14 mouse cellular contexts compared by ENCODE assay signal in genomic region chr1:138174705-138175492, GRCm38 (mm10). TPM values are rescaled to one million over a fixed set of nuclear protein-coding genes. Genes with fewer than 3 reads are reported as not detected.
A peak's percentile ranks its signal among the peaks of the same experiment; 100 is the strongest.
DNase-seq lines count a peak whose midpoint lies in the region; ATAC-seq and TF ChIP-seq lines count a peak whose summit lies in the region.
"Had no signal": no experiment of that assay in that cellular context is flagged by ENCODE, and none has a peak within 500 bp of the region (broad histone marks: within the 10 kb centered on the region; RNA-seq: fewer than 3 reads in every experiment).

No protein-coding gene starts in this region.

- no peaks in the 10 kb centered on the region for H3K36me3 ChIP-seq in lung, postnatal 0 days (ENCODE audit: insufficient read depth, low read length)
- H3K36me3 ChIP-seq in MEL (ENCODE audit: control insufficient read depth in 1 of 2, insufficient read depth in 2 of 2, low read length in 2 of 2) = peaks cover 0 to 11% of the 10 kb centered on the region in 2 experiments; a peak in 2 of 4 replicates
- H3K36me3 ChIP-seq in forebrain, embryonic 14.5 days (ENCODE audit: control insufficient read depth, insufficient read depth, low read length) = no peaks in the 10 kb centered on the region
- H3K36me3 ChIP-seq: G1E; hindbrain, embryonic 10.5 days had no signal

- H3K27me3 ChIP-seq in lung, postnatal 0 days (replicated peaks; ENCODE audit: insufficient read depth, low read length) = no peaks in the 10 kb centered on the region
- H3K27me3 ChIP-seq in MEL (ENCODE audit: control insufficient read depth in 1 of 2, insufficient read depth in 2 of 2, low read length in 2 of 2) = no peaks in the 10 kb centered on the region
- no peaks in the 10 kb centered on the region for H3K27me3 ChIP-seq in forebrain, embryonic 14.5 days (replicated peaks; ENCODE audit: control insufficient read depth, insufficient read depth, low read length)

- WGBS in lung, postnatal 0 days = 74% methylated on average over 9 of the region's 9 CpGs
- WGBS in forebrain, embryonic 14.5 days = 85% methylated on average over 9 of the region's 9 CpGs

- no peaks in the 10 kb centered on the region for H3K4me1 ChIP-seq in lung, postnatal 0 days (ENCODE audit: insufficient read depth, low read depth, low read length)
- H3K4me1 ChIP-seq in MEL (ENCODE audit: control insufficient read depth in 1 of 2, insufficient read depth in 2 of 2, low read length in 2 of 2) = peaks cover 5 to 7% of the 10 kb centered on the region in 2 experiments
- H3K4me1 ChIP-seq in forebrain, embryonic 14.5 days (ENCODE audit: control insufficient read depth, insufficient read depth, low read length) = no peaks in the 10 kb centered on the region
- H3K4me1 ChIP-seq: hindbrain, embryonic 10.5 days had no signal

- no peak overlapping the region for H3K27ac ChIP-seq in lung, postnatal 0 days (ENCODE audit: low read length)
- peak overlapping the region; percentile 89 for H3K27ac ChIP-seq in MEL (ENCODE audit: control insufficient read depth, low read depth, low read length)
- H3K27ac ChIP-seq in forebrain, embryonic 14.5 days (ENCODE audit: low read depth, low read length) = no peak overlapping the region
- H3K27ac ChIP-seq: hindbrain, embryonic 10.5 days had no signal

- peak overlapping the region; percentile 12; the same call in 1 of the 2 replicates for H3K4me3 ChIP-seq in lung, postnatal 0 days (ENCODE audit: low read depth, low read length)
- peak overlapping the region; percentile 68 to 76 for H3K4me3 ChIP-seq in MEL (ENCODE audit: control insufficient read depth in 1 of 2, insufficient read depth in 1 of 2, low read depth in 2 of 2, low read length in 2 of 2)
- no peak overlapping the region for H3K4me3 ChIP-seq in forebrain, embryonic 14.5 days (ENCODE audit: low read depth, low read length)
- H3K4me3 ChIP-seq: hindbrain, embryonic 10.5 days had no signal

- no peak overlapping the region for H3K9ac ChIP-seq in lung, postnatal 0 days (replicated peaks; ENCODE audit: low read depth)
- H3K9ac ChIP-seq in MEL (ENCODE audit: control insufficient read depth, low read depth, low read length, poor library complexity, severe bottlenecking) = peak overlapping the region; percentile 72
- no peak overlapping the region for H3K9ac ChIP-seq in forebrain, embryonic 14.5 days (ENCODE audit: low read length)

- H3K4me2 ChIP-seq in lung, postnatal 0 days (replicated peaks; ENCODE audit: low read depth, low read length) = no peak overlapping the region
- no peak overlapping the region for H3K4me2 ChIP-seq in forebrain, embryonic 14.5 days (ENCODE audit: low read length)

- DNase-seq in lung, postnatal 0 days (ENCODE audit: low spot score) = no peak
- no peak for DNase-seq in lung, adult 18-20 months
- peak; percentile 88 for DNase-seq in MEL (ENCODE audit: low read depth, low spot score)
- peak; percentile 91 for DNase-seq in induced T-regulatory cell, adult 2 months (ENCODE audit: low read depth)
- DNase-seq in skeletal muscle tissue, adult 2 months (ENCODE audit: low read depth, low spot score) = peak; percentile 42
- no peak for DNase-seq in forebrain, embryonic 14.5 days (ENCODE audit: low spot score)
- DNase-seq in urinary bladder, postnatal 10 days (ENCODE audit: low spot score) = no peak
- no peak for DNase-seq in kidney, postnatal 36 days
- DNase-seq: adrenal gland, adult 2 months; cerebellum, postnatal 25 days; kidney, postnatal 4 days had no signal

- TF ChIP-seq CTCF in lung, postnatal 0 days (IDR thresholded peaks at IDR 0.05) = no peak
- no peak for TF ChIP-seq CTCF in MEL (IDR thresholded peaks at IDR 0.05 in 2 of 3, conservative IDR thresholded peaks at IDR 0.05 in 1 of 3; ENCODE audit: control insufficient read depth in 1 of 3, insufficient read depth in 1 of 3, low read depth in 2 of 3, low read length in 3 of 3, poor library complexity in 1 of 3, severe bottlenecking in 1 of 3)

- peak in 1 of 2 experiments; percentile 45; a peak in 1 of 4 replicates for TF ChIP-seq POLR2A in MEL (IDR thresholded peaks at IDR 0.05; ENCODE audit: control insufficient read depth in 1 of 2, insufficient read depth in 1 of 2, low read depth in 1 of 2, low read length in 2 of 2, poor library complexity in 1 of 2)

- H3K9me3 ChIP-seq in lung, postnatal 0 days (ENCODE audit: low read length) = no peaks in the 10 kb centered on the region
- no peaks in the 10 kb centered on the region for H3K9me3 ChIP-seq in MEL (replicated peaks; ENCODE audit: insufficient read depth, low read length)
- H3K9me3 ChIP-seq in forebrain, embryonic 14.5 days (replicated peaks; ENCODE audit: control insufficient read depth, low read length) = no peaks in the 10 kb centered on the region
- H3K9me3 ChIP-seq: hindbrain, embryonic 10.5 days had no signal

- TF ChIP-seq EP300 in lung, postnatal 0 days (IDR thresholded peaks at IDR 0.05) = no peak
- TF ChIP-seq EP300 in MEL (IDR thresholded peaks at IDR 0.05; ENCODE audit: low read depth in 1 of 2, low read length in 2 of 2) = peak; percentile 31 to 58; a peak in 3 of 4 replicates

- no peak for TF ChIP-seq RAD21 in MEL (IDR thresholded peaks at IDR 0.05; ENCODE audit: low read depth, low read length)

- H3K79me2 ChIP-seq in MEL (ENCODE audit: control insufficient read depth, insufficient read depth, low read length, poor library complexity) = peaks cover 11% of the 10 kb centered on the region

- no peak for ATAC-seq in lung, postnatal 0 days
- no peak for ATAC-seq in forebrain, embryonic 14.5 days
- ATAC-seq: midbrain, embryonic 16.5 days had no signal

TF ChIP-seq in MEL, 35 proteins besides CTCF, POLR2A, EP300 and RAD21:
- TF ChIP-seq MXI1 (IDR thresholded peaks at IDR 0.05; ENCODE audit: low read depth, low read length) = peak; percentile 48; the same call in 1 of the 2 replicates
- peak; percentile 24; the same call in 1 of the 2 replicates for TF ChIP-seq ZC3H11A (IDR thresholded peaks at IDR 0.05; ENCODE audit: low read depth, low read length)
- TF ChIP-seq HCFC1 (IDR thresholded peaks at IDR 0.05; ENCODE audit: low read depth, low read length) = peak; percentile 70
- no peak for TF ChIP-seq ZMIZ1 (IDR thresholded peaks at IDR 0.05; ENCODE audit: low read depth, low read length)
- peak; percentile 81 for TF ChIP-seq ETS1 (IDR thresholded peaks at IDR 0.05; ENCODE audit: low read depth, low read length)
- peak; percentile 49; the same call in 1 of the 2 replicates for TF ChIP-seq NELFE (IDR thresholded peaks at IDR 0.05; ENCODE audit: low read depth, low read length)
- 0 out of 2 replicates have a peak, but pooled peaks have one; percentile 67 for TF ChIP-seq TBP (IDR thresholded peaks at IDR 0.05; ENCODE audit: low read depth, low read length)
- TF ChIP-seq MAZ (IDR thresholded peaks at IDR 0.05; ENCODE audit: low read depth, low read length) = no peak
- peak; percentile 88 for TF ChIP-seq GATA1 (IDR thresholded peaks at IDR 0.05; ENCODE audit: low read depth, low read length)
- peak; percentile 23; the same call in 1 of the 2 replicates for TF ChIP-seq JUND (IDR thresholded peaks at IDR 0.05; ENCODE audit: low read depth, low read length)
- peak; percentile 65; the same call in 1 of the 2 replicates for TF ChIP-seq RCOR1 (IDR thresholded peaks at IDR 0.05; ENCODE audit: low read depth, low read length)
- TF ChIP-seq UBTF (IDR thresholded peaks at IDR 0.05; ENCODE audit: borderline replicate concordance, insufficient read depth, low read depth, low read length) = no peak
- 0 out of 2 replicates have a peak, but pooled peaks have one; percentile 74 for TF ChIP-seq CHD1 (IDR thresholded peaks at IDR 0.05; ENCODE audit: low read depth, low read length)
- no peak for TF ChIP-seq ZKSCAN1 (IDR thresholded peaks at IDR 0.05; ENCODE audit: low read depth, low read length)
- no peak for TF ChIP-seq KAT2A (conservative IDR thresholded peaks at IDR 0.05; ENCODE audit: low read depth, low read length)
- TF ChIP-seq BHLHE40 (IDR thresholded peaks at IDR 0.05; ENCODE audit: borderline replicate concordance, low read depth, low read length) = no peak
- TF ChIP-seq POLR2AphosphoS2 (IDR thresholded peaks at IDR 0.05; ENCODE audit: low read length) = no peak
- TF ChIP-seq MYB (IDR thresholded peaks at IDR 0.05; ENCODE audit: low read depth, low read length) = no peak
- TF ChIP-seq ELF1 (IDR thresholded peaks at IDR 0.05; ENCODE audit: low read depth, low read length) = peak; percentile 71
- TF ChIP-seq SIN3A (IDR thresholded peaks at IDR 0.05; ENCODE audit: low read length) = peak; percentile 80
- peak; percentile 99 for TF ChIP-seq ZNF384 (IDR thresholded peaks at IDR 0.05; ENCODE audit: low read depth, low read length)
- peak; percentile 37; the same call in 1 of the 2 replicates for TF ChIP-seq TCF12 (IDR thresholded peaks at IDR 0.05; ENCODE audit: low read depth, low read length)

RNA-seq across cellular contexts. Expression of gene Ptprc, which starts 0.6 kb away (rescaled TPM):
- 9.3 and 10.7 TPM in 2 replicates for polyA plus RNA-seq in lung, postnatal 0 days (2015; fragmentation: Nextera tagmentation; extraction: Ambion mirVana)
- total RNA-seq in MEL (2012; rRNA removed) = 15.1 and 17.7 TPM in 2 replicates
- 10 to 100 TPM in 1 of 2 experiments, not detected in 1; 13.1 TPM for polyA plus RNA-seq in MEL (2012; ENCODE audit: insufficient read depth in 1 of 2, insufficient read length in 2 of 2, low read depth in 1 of 2, low replicate concordance in 2 of 2, missing spikeins in 1 of 2)
- 0.74 and 0.88 TPM in 2 replicates for polyA plus RNA-seq in forebrain, embryonic 14.5 days (2014; fragmentation: Nextera tagmentation; extraction: Ambion mirVana)
- polyA plus RNA-seq: G1E had no signal

Comparison
In these comparisons a context has a peak if more than half of its experiments do, and no peak if none do; other contexts are left out.
1. DNase-seq: peak in MEL (single experiment), induced T-regulatory cell, adult 2 months (single experiment) and skeletal muscle tissue, adult 2 months (single experiment); none in lung, postnatal 0 days (single experiment), lung, adult 18-20 months (0 of 2), forebrain, embryonic 14.5 days (single experiment), urinary bladder, postnatal 10 days (single experiment) and kidney, postnatal 36 days (0 of 2).